Mouse (Mus musculus): ENCODE measurements around the gene Ube2e2.

DNA sequence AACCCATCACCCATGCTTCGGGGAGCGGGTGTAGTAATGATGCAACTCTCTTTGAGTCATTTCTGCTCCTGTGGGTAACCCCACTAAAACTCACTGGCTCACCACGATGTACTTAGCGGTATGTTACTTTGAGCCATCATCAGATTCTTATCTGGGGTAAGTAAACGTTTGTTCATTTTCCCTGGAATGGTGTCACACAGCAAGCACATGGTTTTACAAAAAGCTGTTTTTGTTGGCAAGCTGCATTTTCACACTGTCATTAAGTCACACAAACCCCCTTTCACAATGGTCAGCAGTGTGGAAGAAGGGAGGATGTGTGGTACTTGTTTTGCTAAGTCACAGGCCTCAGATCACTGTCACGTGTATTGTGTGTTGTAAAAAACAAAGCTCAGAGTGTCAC, 73.4 kb downstream of the Ube2e2 start:
- TF ChIP-seq TCF12 (IDR thresholded peaks at IDR 0.05; ENCODE audit: low read depth, low read length) (no peak), CTCF (IDR thresholded peaks at IDR 0.05 in 2 of 3, conservative IDR thresholded peaks at IDR 0.05 in 1 of 3; ENCODE audit: control insufficient read depth in 1 of 3, insufficient read depth in 1 of 3, low read depth in 2 of 3, low read length in 3 of 3, poor library complexity in 1 of 3, severe bottlenecking in 1 of 3) (no peak), POLR2AphosphoS5 (IDR thresholded peaks at IDR 0.05; ENCODE audit: borderline replicate concordance, low read depth, low read length) (no peak), CHD2 (IDR thresholded peaks at IDR 0.05; ENCODE audit: low read length) (no peak), POLR2A (IDR thresholded peaks at IDR 0.05; ENCODE audit: control insufficient read depth in 1 of 2, insufficient read depth in 1 of 2, low read depth in 1 of 2, low read length in 2 of 2, poor library complexity in 1 of 2) (no peak), EP300 (IDR thresholded peaks at IDR 0.05; ENCODE audit: low read depth in 1 of 2, low read length in 2 of 2) (no peak), MAX (IDR thresholded peaks at IDR 0.05; ENCODE audit: low read length) (no peak)

All from MEL (cell line).